Mouse (Mus musculus): Measurements from ENCODE around the gene Yy2. TPM values are rescaled to one million over a fixed set of nuclear protein-coding genes. Genes with fewer than 3 reads are reported as not detected.
A peak's percentile ranks its signal among the peaks of the same experiment; 100 is the strongest.

Yy2 gene
- total RNA-seq, 2 experiments from 2014 or later: 1.2 TPM; not detected in 1

DNA sequence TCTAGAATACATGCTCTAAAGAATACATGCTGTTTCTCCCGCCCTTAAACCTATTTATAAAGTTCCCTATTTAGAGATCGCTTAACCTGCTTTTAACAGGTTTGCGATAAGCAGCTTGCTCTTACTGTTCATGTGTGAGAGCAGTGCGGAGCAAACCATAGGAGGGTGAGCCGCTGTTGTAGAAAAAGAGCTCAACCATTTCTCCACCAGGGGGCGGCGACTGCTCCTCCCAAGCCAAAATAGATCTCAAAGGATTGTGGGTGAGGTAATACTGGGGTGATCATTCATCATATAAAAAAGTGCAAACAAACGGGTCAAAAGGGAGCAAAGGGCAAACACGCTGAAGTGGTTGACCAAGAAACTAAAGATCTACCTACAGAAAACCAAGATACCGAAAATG, 5.0 kb downstream of the Yy2 start:
- intact Hi-C loops (cut with DNase I): no loop called here
- peak; percentile 21 for TF ChIP-seq CTCF (IDR thresholded peaks at IDR 0.05)
- DNase-seq (ENCODE audit: extremely low spot score in 1 of 2, low spot score in 2 of 2): no peak
- H3K27ac ChIP-seq: no peak overlapping the region
- no peak overlapping the region for H3K4me3 ChIP-seq

DNA sequence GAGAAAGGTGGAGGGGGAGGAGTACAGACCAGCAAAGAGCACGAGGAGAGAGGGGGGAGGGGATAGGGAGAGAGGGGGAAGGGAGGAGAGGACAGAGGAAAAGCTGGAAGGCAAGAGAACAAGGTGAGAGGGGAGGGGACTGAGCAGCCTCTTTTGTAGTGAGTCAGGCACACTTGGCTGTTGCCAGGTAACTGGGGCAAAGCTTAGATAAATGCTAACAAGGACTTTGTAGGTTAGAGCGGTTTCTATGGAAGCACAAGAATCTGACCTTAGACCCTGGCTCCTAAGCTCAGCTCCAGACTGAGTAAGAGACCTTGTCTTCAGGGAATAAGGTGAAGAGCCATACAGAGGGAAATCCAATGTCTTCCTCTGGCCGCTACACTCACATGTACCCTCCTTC, 21.7 kb downstream of the Yy2 start:
- no peak for TF ChIP-seq CTCF (IDR thresholded peaks at IDR 0.05)
- intact Hi-C loops (cut with DNase I): no loop called here
- Histone ChIP-seq H3K4me3 (no peak overlapping the region), H3K27ac (no peak overlapping the region)
- DNase-seq (ENCODE audit: extremely low spot score in 1 of 2, low spot score in 2 of 2): no peak

Other genes with a start within 250 kb of the Yy2 start
- gene Phex, start 153.7 kb downstream of the Yy2 start, total RNA-seq (2021): under 1 TPM; 0.41 to 0.56 TPM
- gene Sms, start 76.7 kb downstream of the Yy2 start, total RNA-seq (2021): 10 to 100 TPM; 68.3 to 81.5 TPM
- 10 to 100 TPM; 25.3 to 31.7 TPM for gene Mbtps2, start 29.7 kb upstream of the Yy2 start, total RNA-seq (2021)
- not detected for gene Smpx, start 129.9 kb upstream of the Yy2 start, total RNA-seq (2021)
- gene Klhl34, start 249.4 kb upstream of the Yy2 start, total RNA-seq (2021): under 1 TPM in 1 of 2 experiments, not detected in 1; 0.16 TPM